Mouse (Mus musculus): Measurements from ENCODE around the gene Elovl5. TPM values are rescaled to one million over a fixed set of nuclear protein-coding genes. Genes with fewer than 3 reads are reported as not detected.
"Not testable (repeated sequence)": the region's sequence is repeated elsewhere in the genome, so short reads cannot be mapped to it uniquely, and the experiment has no call there.

The Elovl5 gene
- polyA plus RNA-seq, 1 experiment from 2014 or later = 90.1 TPM

GRCm38 (mm10) chr9:77989626-77990025, 72.5 kb downstream of the Elovl5 start:
- H3K27me3 ChIP-seq (ENCODE audit: insufficient read depth, low read length) = no peaks in the 10 kb centered on the region
- H3K9me3 ChIP-seq (ENCODE audit: low read length) = no peaks in the 10 kb centered on the region
- no peak overlapping the region for H3K4me2 ChIP-seq (replicated peaks; ENCODE audit: low read depth, low read length)
- H3K36me3 ChIP-seq (ENCODE audit: insufficient read depth, low read length) = peaks cover 3% of the 10 kb centered on the region; the same call in 1 of the 2 replicates
- H3K27ac ChIP-seq (ENCODE audit: low read length) = no peak overlapping the region
- H3K9ac ChIP-seq (replicated peaks; ENCODE audit: low read length) = no peak overlapping the region
- no peak overlapping the region for H3K4me3 ChIP-seq (ENCODE audit: low read length)
- no peak for ATAC-seq (ENCODE audit: low FRiP score, low TSS enrichment)
- no peaks in the 10 kb centered on the region for H3K4me1 ChIP-seq (ENCODE audit: insufficient read depth, low read length)
- 45% methylated on average over 8 of the region's 8 CpGs for WGBS

- Histone ChIP-seq H3K27ac (ENCODE audit: low read length) (no peak overlapping the region), H3K9me3 (ENCODE audit: low read length) (no peaks in the 10 kb centered on the region), H3K27me3 (ENCODE audit: insufficient read depth, low read length) (no peaks in the 10 kb centered on the region), H3K4me2 (replicated peaks; ENCODE audit: low read depth, low read length) (no peak overlapping the region), H3K9ac (replicated peaks; ENCODE audit: low read length) (no peak overlapping the region), H3K36me3 (ENCODE audit: insufficient read depth, low read length) (no peaks in the 10 kb centered on the region), H3K4me1 (ENCODE audit: insufficient read depth, low read length) (no peaks in the 10 kb centered on the region), H3K4me3 (ENCODE audit: low read length) (no peak overlapping the region)
- ATAC-seq (ENCODE audit: low FRiP score, low TSS enrichment) = no peak
- WGBS = 76% methylated on average over 8 of the region's 8 CpGs
Measured at GRCm38 (mm10) chr9:77990278-77990677, 73.1 kb downstream of the Elovl5 start.

- ATAC-seq (ENCODE audit: low FRiP score, low TSS enrichment) = no peak
- Histone ChIP-seq H3K27ac (ENCODE audit: low read length) (no peak overlapping the region), H3K9ac (replicated peaks; ENCODE audit: low read length) (no peak overlapping the region), H3K4me2 (replicated peaks; ENCODE audit: low read depth, low read length) (no peak overlapping the region), H3K27me3 (ENCODE audit: insufficient read depth, low read length) (no peaks in the 10 kb centered on the region), H3K36me3 (ENCODE audit: insufficient read depth, low read length) (no peaks in the 10 kb centered on the region), H3K9me3 (ENCODE audit: low read length) (no peaks in the 10 kb centered on the region), H3K4me1 (ENCODE audit: insufficient read depth, low read length) (no peaks in the 10 kb centered on the region), H3K4me3 (ENCODE audit: low read length) (no peak overlapping the region)
- WGBS = 92% methylated on average over 4 of the region's 4 CpGs
Measured at GRCm38 (mm10) chr9:77991650-77992049, 74.5 kb downstream of the Elovl5 start.

- no peak for ATAC-seq (ENCODE audit: low FRiP score, low TSS enrichment)
- no peaks in the 10 kb centered on the region for H3K4me1 ChIP-seq (ENCODE audit: insufficient read depth, low read length)
- no peaks in the 10 kb centered on the region for H3K27me3 ChIP-seq (ENCODE audit: insufficient read depth, low read length)
- no peaks in the 10 kb centered on the region for H3K9me3 ChIP-seq (ENCODE audit: low read length)
- 89% methylated on average over 6 of the region's 6 CpGs for WGBS
- H3K27ac ChIP-seq (ENCODE audit: low read length) = no peak overlapping the region
- H3K4me2 ChIP-seq (replicated peaks; ENCODE audit: low read depth, low read length) = no peak overlapping the region
- no peaks in the 10 kb centered on the region for H3K36me3 ChIP-seq (ENCODE audit: insufficient read depth, low read length)
- H3K9ac ChIP-seq (replicated peaks; ENCODE audit: low read length) = no peak overlapping the region
- H3K4me3 ChIP-seq (ENCODE audit: low read length) = no peak overlapping the region
Measured at GRCm38 (mm10) chr9:77992276-77992675, 75.1 kb downstream of the Elovl5 start.

GRCm38 (mm10) chr9:77993101-77993500, 75.9 kb downstream of the Elovl5 start:
- no peak overlapping the region for H3K9ac ChIP-seq (replicated peaks; ENCODE audit: low read length)
- no peaks in the 10 kb centered on the region for H3K9me3 ChIP-seq (ENCODE audit: low read length)
- no peak overlapping the region for H3K4me3 ChIP-seq (ENCODE audit: low read length)
- no peak overlapping the region for H3K4me2 ChIP-seq (replicated peaks; ENCODE audit: low read depth, low read length)
- ATAC-seq (ENCODE audit: low FRiP score, low TSS enrichment) = no peak
- H3K27me3 ChIP-seq (ENCODE audit: insufficient read depth, low read length) = no peaks in the 10 kb centered on the region
- no peaks in the 10 kb centered on the region for H3K4me1 ChIP-seq (ENCODE audit: insufficient read depth, low read length)
- H3K36me3 ChIP-seq (ENCODE audit: insufficient read depth, low read length) = no peaks in the 10 kb centered on the region
- WGBS = 78% methylated on average over 1 of the region's 1 CpGs
- H3K27ac ChIP-seq (ENCODE audit: low read length) = no peak overlapping the region

GRCm38 (mm10) chr9:77993538-77994255, 76.5 kb downstream of the Elovl5 start:
- H3K27ac ChIP-seq (ENCODE audit: low read length); ATAC-seq (ENCODE audit: low FRiP score, low TSS enrichment); H3K36me3 ChIP-seq (ENCODE audit: insufficient read depth, low read length): not testable (repeated sequence)

GRCm38 (mm10) chr9:77995235-77995634, 78.1 kb downstream of the Elovl5 start:
- Histone ChIP-seq H3K9ac (replicated peaks; ENCODE audit: low read length) (no peak overlapping the region), H3K4me3 (ENCODE audit: low read length) (no peak overlapping the region), H3K9me3 (ENCODE audit: low read length) (no peaks in the 10 kb centered on the region), H3K36me3 (ENCODE audit: insufficient read depth, low read length) (no peaks in the 10 kb centered on the region), H3K27me3 (ENCODE audit: insufficient read depth, low read length) (no peaks in the 10 kb centered on the region), H3K4me1 (ENCODE audit: insufficient read depth, low read length) (no peaks in the 10 kb centered on the region), H3K4me2 (replicated peaks; ENCODE audit: low read depth, low read length) (no peak overlapping the region), H3K27ac (ENCODE audit: low read length) (no peak overlapping the region)
- WGBS = 74% methylated on average over 9 of the region's 9 CpGs
- ATAC-seq (ENCODE audit: low FRiP score, low TSS enrichment) = no peak

More at GRCm38 (mm10) chr9:77993538-77994255, 76.5 kb downstream of the Elovl5 start:
- H3K4me2 ChIP-seq (replicated peaks; ENCODE audit: low read depth, low read length); H3K9me3 ChIP-seq (ENCODE audit: low read length); H3K4me3 ChIP-seq (ENCODE audit: low read length); H3K27me3 ChIP-seq (ENCODE audit: insufficient read depth, low read length); H3K4me1 ChIP-seq (ENCODE audit: insufficient read depth, low read length); H3K9ac ChIP-seq (replicated peaks; ENCODE audit: low read length): not testable (repeated sequence)
- 90% methylated on average over 2 of the region's 2 CpGs for WGBS

- no peak overlapping the region for H3K4me3 ChIP-seq (ENCODE audit: low read length)
- no peaks in the 10 kb centered on the region for H3K36me3 ChIP-seq (ENCODE audit: insufficient read depth, low read length)
- no peaks in the 10 kb centered on the region for H3K9me3 ChIP-seq (ENCODE audit: low read length)
- H3K9ac ChIP-seq (replicated peaks; ENCODE audit: low read length) = no peak overlapping the region
- ATAC-seq (ENCODE audit: low FRiP score, low TSS enrichment) = no peak
- no peaks in the 10 kb centered on the region for H3K4me1 ChIP-seq (ENCODE audit: insufficient read depth, low read length)
- WGBS = 80% methylated on average over 7 of the region's 7 CpGs
- no peaks in the 10 kb centered on the region for H3K27me3 ChIP-seq (ENCODE audit: insufficient read depth, low read length)
- H3K4me2 ChIP-seq (replicated peaks; ENCODE audit: low read depth, low read length) = no peak overlapping the region
- H3K27ac ChIP-seq (ENCODE audit: low read length) = no peak overlapping the region
Measured at GRCm38 (mm10) chr9:78000586-78001500, 83.7 kb downstream of the Elovl5 start.

GRCm38 (mm10) chr9:78003278-78003677, 86.1 kb downstream of the Elovl5 start:
- H3K4me2 ChIP-seq (replicated peaks; ENCODE audit: low read depth, low read length) = no peak overlapping the region
- no peak overlapping the region for H3K4me3 ChIP-seq (ENCODE audit: low read length)
- no peak overlapping the region for H3K27ac ChIP-seq (ENCODE audit: low read length)
- H3K4me1 ChIP-seq (ENCODE audit: insufficient read depth, low read length) = no peaks in the 10 kb centered on the region
- no peak overlapping the region for H3K9ac ChIP-seq (replicated peaks; ENCODE audit: low read length)
- H3K36me3 ChIP-seq (ENCODE audit: insufficient read depth, low read length) = no peaks in the 10 kb centered on the region
- no peaks in the 10 kb centered on the region for H3K27me3 ChIP-seq (ENCODE audit: insufficient read depth, low read length)
- no peaks in the 10 kb centered on the region for H3K9me3 ChIP-seq (ENCODE audit: low read length)
- WGBS = 84% methylated on average over 2 of the region's 2 CpGs
- no peak for ATAC-seq (ENCODE audit: low FRiP score, low TSS enrichment)

- no peak overlapping the region for H3K27ac ChIP-seq (ENCODE audit: low read length)
- H3K27me3 ChIP-seq (ENCODE audit: insufficient read depth, low read length) = no peaks in the 10 kb centered on the region
- ATAC-seq (ENCODE audit: low FRiP score, low TSS enrichment) = no peak
- H3K4me1 ChIP-seq (ENCODE audit: insufficient read depth, low read length) = no peaks in the 10 kb centered on the region
- WGBS = 55% methylated on average over 3 of the region's 3 CpGs
- no peak overlapping the region for H3K4me3 ChIP-seq (ENCODE audit: low read length)
- H3K9ac ChIP-seq (replicated peaks; ENCODE audit: low read length) = no peak overlapping the region
- H3K4me2 ChIP-seq (replicated peaks; ENCODE audit: low read depth, low read length) = no peak overlapping the region
- no peaks in the 10 kb centered on the region for H3K36me3 ChIP-seq (ENCODE audit: insufficient read depth, low read length)
- H3K9me3 ChIP-seq (ENCODE audit: low read length) = no peaks in the 10 kb centered on the region
Measured at GRCm38 (mm10) chr9:78005481-78005880, 88.3 kb downstream of the Elovl5 start.
